Mouse (Mus musculus) 416B (cell line): ENCODE measurements around the gene Gm20877.
"Not testable (repeated sequence)": the region's sequence is repeated elsewhere in the genome, so short reads cannot be mapped to it uniquely, and the experiment has no call there.

Source experiments
- DNase-seq: peaks from one replicate; pipeline ENCODE4 v3.0.0; 2011; ENCODE audit warnings: low read depth

The Gm20877 gene

DNA sequence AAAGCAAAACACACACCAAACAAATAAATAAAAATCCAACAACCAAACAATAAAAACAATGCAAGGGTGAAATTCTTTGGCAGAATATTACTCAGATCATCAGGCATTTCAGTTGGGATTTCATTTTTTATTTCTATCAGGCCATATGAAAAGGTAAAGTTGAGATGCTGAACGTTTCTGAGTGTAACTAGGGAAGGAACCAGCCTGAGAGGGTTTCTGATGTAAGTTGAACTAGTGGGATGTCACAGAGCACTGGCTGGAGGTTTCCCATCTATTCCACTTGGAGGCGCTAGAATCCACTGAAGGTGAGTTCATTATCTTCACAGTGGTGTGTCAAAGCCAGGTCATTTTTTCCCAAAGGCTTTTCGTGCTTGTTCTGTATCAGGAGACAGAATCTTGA is at the start of gene Gm20877:
Gene Gm20877, plus strand, starts transcription at position 301 of the 400 bp plus-strand sequence.
- not testable (repeated sequence) for DNase-seq
